Mouse (Mus musculus) c-Kit-positive CD71-positive TER-119-negative erythroid progenitor cells, embryonic 14.5 days (primary cell): ENCODE results near the gene Wdhd1.

Source experiments
- DNase-seq: peaks from one replicate; pipeline ENCODE4 v3.0.0-alpha.2; 2013; ENCODE audit warnings: low read depth

Wdhd1 gene

DNA sequence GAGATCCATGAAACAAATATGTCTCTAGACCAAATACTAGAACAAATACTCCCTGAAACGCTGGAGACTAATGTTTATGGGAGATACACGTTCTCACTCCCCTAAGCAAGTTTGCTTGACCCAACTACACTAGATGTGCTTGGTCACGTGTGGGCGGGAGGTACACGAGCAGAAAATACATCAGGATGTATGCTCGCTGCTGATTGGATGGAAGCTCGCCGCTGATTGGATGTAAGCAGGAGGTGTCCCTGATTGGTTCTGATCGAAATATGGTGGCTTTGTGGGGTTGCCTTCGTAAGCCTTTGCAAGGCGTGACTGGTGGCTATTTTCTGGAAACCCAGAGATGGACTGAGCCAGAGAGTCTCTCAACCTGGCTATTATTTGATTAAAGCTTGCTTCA lies 55.1 kb downstream of the Wdhd1 start:
- DNase-seq = no peak

DNA sequence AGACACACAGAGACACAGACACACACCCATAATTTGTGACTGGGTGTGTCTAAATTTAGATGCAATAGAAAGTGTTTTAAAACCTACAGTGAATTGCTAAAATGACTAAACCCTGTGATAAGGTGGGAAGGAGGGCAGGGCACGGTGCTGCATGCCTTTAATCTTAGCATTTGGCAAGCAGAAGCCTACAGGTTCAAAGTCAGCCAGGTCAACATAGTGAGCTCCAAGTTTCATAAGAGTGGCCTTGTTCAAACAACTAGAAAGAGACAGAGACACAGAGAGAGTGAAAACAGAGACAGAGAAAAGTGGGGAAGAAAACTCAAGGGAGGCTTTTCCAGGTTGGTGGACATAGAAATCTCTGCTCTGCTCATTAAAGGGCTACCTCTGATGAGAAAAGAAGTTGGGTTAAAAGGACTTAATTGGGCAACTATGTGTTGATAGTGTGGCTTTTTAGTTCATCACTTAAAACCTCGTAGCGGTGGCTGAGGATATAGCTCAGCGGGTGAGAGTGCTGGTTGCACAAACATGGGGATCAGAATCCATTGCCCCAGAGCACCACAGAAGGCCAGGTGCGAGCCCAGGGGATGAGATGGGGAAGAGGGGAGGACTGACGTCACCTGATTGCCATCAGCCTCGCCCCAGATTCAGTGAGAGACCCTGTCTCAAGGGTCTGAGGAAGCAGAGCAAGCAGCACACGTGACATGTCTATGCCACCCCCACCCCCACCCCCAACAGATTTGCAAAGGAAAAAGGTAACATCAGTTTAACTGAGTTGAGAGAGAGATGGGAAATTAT lies 56.2 kb downstream of the Wdhd1 start:
- no peak for DNase-seq

DNA sequence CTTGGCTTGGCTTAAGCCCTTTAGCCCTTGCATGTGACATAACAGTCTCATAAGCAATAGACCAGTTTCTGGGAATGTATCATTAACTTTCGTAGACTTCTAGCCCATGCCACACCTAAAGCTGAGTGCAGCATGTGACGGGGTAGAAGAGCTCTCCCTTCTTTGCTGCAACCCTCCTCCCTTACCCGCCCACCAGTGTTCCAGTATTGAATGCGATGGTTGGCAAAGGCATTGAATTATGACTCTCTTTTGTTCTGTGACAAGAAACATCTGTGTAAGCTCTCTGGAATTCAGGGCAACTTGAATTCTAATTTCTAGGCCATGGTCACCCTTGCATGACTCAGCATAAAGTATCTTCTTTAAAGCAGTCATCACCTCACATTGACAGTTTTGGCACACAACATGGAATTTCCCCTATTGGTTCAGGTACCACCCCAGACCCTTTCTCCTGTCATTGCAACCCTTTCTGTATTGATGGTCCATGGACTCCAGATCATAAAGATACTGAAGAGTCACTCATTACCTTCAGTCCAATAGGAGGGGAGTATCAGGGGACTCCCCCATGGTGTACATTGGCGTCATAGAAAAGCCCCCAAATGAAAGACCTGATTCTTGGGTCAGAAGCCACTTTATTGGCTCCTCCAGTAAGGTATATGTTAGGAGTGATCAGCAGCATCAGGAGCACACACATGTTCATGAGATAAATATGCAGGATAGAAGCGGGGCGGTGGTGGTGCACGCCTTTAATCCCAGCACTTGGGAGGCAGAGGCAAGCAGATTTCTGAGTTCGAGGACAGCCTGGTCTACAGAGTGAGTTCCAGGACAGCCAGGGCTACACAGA lies 57.7 kb downstream of the Wdhd1 start:
- no peak for DNase-seq

DNA sequence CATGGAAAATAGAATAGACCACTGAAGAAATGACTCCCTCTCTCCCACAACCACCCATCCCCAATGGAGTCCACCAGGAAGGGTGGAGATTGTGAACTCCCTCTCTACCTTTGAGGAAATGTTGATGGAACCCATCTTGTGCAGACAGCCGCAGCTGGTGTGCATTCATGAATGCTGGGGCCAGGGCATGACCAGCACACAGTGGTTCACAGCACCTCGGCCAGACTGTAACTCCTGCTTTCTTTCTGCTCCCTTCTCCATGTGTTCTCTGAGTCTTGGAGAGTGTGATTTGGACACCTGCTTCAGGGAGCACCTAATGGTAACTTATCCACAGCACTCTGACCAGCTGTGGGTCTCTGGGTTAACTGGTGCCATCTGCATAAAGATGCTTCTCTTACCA lies 60.1 kb downstream of the Wdhd1 start:
- no peak for DNase-seq

DNA sequence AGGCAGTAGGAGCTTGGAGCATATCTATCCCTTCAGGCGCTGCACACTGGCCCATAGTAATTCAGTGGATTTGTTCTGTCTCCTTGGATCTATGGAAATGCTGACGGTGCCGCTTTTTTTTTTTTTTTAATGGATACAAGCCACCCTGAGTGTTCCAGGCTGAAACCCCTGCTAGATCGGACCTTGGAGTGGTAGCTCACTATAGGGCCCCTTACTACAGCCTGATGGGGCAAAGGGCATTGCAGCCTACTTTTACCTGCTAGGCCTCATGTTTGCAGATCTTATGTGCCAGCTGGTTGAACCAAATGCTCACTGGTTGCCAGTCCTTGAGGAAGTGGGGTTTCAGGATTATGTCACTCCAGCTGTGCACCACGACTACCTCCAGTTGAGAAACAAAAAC lies 62.3 kb downstream of the Wdhd1 start:
- DNase-seq = no peak

DNA sequence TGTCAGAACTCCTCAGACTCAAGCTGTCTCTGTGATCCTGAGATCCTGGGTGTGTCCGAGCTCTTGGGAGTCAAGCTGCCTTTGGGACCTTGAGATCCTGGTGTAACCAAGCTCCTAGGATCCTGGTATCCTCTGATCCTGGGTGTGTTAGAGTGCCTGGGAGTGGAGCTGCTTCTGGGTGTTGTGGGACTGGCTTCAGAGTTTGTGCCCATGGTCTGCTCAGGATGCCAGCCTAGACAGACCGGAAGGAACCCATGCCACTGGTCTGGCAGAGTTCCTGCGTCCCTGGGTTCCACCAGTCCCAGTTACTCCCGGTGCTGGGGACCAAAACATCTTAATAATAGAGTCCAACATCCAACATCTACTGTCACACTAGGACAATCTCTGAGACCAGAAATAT lies 63.4 kb downstream of the Wdhd1 start:
- no peak for DNase-seq

DNA sequence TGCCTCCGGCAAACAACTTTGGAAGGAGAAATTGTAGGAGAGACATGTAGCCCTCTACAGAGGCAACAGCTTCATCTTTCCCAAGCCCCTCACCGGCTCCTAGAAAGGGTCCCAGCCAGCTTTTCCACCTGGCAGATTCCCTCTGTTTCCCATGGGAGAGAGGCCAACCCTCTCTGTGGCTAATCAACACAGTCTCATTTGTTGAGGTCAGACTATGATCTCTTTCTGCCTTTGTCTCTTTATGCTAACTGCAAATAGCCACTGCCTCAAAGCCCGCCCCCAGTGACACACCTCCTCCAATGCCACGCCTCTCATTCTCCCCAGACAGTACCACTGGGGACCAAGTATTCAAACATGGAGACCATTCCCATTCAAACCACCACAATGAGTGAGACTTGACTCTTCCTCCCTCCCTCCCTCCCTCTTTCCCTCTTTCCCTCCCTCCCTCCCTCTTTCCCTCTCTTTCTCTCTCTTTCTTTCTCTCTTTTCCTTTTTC lies 66.9 kb downstream of the Wdhd1 start:
- no peak for DNase-seq

DNA sequence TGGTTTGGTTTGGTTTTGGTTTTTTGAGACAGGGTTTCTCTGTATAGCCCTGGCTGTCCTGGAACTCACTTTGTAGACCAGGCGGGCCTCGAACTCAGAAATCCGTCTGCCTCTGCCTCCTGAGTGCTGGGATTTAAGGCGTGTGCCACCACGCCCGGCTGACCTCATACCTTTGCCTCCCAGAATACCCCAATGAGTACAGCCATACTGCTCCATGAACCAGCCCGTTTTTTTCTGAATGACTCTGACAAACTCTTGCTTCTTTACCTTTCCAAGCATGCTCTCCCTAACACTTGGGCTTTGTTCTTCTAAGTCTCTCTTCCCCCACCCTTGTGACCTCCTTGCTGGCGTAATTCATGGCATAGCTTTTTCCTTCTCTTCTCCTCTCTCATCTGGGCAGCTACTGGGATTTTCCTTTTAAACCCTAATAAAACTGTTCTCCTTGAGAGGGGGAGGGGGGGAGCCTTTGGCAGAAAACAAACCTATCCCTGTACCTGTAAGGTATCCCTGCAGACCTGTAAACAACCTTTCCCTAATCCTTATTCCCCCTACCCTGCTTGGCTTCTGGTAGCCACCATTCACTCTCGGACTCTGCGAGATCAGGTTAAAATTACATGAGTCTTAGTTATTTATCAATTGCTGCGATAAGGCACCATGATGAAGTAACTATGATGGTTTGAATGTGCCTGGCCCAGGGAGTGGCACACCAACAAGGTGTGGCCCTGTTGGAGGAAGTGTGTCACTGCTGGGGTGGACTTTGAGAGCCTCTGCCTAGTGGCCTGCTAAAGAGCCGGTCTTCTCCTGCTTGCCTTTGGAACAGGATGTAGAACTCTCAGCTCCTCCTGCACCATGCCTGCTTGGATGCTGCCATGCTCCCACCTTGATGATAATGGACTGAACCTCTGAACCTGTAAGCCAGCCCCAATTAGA lies 67.8 kb downstream of the Wdhd1 start:
- DNase-seq = no peak

DNA sequence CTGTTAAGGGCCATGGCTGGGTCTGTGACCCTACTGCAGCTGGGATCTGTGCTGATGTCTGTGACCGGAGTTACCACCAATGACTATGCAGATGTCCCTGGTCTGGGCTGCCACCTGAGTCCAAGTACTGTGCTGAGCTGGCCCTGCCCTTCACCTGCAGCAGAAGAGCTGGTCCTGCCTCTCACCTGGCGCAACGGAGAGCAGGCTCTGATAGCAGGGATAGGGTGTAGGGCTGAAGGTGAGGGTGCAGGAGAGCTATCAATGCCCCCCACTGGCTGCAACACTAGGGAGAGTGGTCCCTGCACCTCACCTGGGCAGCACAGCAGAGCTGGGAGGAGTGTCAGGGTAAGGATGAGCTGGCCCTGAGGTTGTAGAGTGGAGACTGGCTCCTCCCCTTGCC lies 70.1 kb downstream of the Wdhd1 start:
- DNase-seq = no peak

DNA sequence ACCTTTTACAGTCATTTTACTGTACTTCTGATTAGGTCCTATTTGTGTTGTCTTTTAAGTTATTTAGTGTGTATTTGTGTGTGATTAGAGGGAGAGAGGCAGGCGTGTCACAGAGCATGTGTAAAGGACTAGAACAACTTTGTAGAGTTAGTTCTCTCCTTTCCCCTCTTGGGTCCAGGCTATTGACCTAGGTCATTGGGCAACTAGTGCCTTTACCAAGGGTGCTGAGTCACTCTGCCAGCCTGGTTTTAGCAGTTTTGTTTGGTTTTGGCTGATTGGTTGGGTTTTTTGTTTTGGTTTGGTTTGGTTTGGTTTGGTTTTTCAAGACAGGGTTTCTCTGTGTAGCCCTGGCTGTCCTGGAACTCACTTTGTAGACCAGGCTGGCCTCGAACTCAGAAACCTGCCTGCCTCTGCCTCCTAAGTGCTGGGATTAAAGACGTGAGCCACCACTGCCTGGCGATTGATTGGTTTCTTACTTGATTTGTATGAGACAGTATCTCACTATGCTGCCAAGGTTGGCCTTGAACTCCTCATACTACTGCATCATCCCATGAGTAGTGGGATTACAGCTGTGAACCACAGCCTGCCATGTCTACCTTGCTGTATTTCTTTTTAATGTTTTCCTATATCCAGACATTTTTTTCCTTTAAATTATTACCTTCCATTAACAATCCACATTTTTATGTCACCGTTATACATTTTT lies 71.2 kb downstream of the Wdhd1 start:
- DNase-seq = no peak

DNA sequence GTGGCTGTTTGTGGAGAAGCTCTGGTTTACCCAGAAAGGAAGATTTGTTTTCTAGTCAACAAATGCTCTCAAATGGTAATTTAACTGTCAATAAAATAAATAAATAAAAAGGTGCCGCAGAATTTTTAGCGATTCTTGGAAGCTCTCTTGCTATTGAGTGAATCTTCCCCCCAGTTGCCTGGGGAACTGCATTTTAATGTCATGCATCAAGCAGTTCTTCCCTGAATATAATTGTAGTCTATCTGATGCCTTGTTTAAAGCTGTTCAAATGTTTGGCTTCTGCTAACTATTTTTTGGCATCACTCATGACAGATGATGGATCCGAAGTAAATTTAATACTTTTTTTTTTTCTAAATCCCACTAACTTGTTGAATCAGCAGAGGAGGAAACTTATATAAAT lies 79.3 kb downstream of the Wdhd1 start:
- DNase-seq = no peak

DNA sequence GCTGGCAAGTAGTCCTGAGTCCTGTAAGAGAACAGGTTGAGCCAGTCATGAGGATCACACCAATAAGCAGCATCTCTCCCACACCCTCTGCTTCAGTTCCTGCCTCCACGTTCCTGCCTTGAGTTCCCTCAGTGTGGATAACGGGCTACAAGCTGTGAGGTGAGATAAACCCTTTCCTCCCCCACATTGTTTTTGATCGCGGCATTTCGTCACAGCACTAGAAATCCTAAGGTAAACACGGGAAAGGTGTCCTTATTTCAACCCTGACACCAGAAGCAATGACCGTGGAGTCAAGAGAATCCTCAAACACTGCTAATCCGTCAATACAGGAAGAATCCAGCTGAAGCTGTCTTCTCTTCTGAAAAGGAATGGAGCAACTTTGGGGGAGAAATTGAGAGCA lies 79.9 kb downstream of the Wdhd1 start:
- DNase-seq = no peak

DNA sequence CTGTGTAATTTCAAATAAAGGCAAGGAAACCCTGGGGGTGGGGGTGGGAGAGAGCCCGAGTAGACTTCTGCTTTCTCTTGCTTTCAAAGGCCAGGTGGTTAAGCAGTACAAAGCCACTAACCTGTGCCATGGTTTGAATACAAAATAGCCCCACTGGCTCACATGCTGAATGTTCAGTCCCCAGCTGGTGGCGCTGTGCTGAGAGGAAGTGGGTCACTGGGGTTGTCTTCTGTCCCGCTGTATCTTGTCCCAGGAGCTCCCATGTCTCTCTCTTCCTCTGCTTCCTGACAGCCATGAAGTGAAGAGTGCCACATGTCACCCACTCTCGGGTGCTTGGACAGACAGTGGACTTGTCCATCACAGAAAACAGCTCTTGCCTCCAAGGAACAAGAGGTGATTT lies 82.6 kb downstream of the Wdhd1 start:
- DNase-seq = no peak

DNA sequence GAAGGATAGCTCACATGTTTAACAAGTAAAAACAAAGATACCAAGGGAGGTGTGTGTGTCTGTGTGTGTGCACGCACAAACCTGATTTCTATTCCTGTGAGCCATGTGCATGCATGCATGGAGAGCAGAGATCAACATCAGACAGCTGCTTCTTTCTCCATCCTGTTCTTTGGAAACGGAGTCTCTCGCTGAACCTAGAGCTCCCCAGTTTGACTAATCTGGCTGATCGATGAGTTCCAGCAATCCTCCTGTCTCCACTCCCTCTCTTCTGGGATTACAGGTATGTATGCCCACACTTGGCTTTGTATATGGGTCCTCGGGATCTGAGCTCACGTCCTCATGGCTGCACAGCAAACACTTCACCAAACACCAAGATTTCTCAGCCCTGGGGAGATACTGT lies 83.2 kb downstream of the Wdhd1 start:
- DNase-seq = no peak

DNA sequence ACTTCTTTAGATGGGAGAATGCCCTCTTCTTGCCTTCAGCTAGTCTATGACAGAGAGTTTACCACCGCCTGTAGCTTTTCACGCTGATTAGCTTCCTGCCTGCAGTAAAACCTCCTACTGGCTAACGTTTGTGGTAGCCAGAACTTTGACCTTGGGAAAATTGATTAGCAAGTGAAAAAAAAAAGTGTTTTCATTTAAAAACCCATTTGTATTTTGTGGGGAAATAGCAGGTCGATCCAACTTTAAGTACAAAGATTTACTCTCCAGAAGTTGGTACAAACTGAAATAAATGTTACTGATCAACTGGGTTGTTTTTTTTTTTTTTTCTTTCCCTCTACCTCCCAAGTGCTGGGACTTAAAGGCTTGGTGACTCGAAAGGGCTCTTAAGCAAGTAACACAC lies 84.8 kb downstream of the Wdhd1 start:
- DNase-seq = no peak
